Mouse (Mus musculus): ENCODE measurements around the gene Isl2.

Gene Isl2

DNA sequence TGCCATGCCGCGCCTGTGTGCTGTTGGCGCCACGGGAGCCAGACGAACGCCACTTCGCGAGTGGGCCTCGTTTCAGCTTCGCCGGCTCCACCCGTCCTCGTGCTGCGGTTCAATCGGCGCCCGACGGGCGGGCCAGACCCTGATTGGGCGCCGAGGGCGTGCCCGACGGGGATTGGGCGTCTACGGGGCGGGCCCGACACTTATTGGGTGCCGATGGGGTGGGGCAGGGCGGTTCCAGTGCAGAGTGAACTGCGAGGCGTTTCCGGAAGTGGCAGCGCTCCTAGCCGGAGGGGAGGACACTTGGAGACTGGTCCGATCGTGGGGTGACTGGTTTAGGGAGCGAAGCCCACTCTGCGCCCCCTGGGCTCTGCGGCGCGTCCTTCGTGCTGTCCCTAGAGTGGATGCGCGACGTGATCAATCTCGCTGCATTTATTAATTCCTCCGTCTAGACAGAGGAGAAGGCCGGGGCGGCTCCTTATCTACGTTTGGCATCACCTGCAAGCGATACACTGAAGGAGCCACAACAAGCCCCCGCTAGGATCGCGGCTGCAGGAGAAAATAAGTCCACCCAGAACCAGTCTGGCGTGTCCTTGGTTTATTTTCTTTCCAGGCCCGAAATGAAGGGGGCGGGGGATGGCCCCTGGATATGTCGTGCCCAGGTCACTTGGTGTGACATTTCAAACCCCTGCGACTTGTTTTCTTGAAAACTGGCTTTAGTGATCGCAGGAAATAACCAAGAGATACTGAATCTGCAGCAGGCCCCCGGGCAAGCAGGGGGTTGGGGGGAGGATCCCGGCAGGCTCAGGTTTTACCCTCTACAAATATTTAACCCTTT is 7.9 kb downstream of the Isl2 start:
- DNase-seq (ENCODE audit: low spot score), result no peak

DNA sequence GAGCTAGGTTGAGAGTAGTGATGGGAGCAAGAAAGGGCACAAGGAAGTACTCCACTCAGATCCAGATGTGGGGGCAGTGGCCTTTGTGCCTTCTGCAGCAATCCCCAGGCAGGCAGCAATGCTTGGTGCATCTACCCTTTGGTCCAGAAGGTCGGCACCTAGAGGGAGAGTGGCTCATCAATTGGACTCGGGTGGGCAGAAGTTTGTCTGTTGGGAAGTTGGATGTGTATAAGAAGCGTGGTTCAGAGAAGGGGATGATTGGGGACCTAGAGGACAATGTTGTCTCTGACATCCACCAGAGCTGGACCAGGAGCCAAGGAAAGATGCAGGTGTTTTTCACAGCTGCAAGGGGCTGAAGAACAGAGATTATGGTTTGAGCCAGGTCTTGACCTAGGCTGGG is 10.4 kb downstream of the Isl2 start:
- DNase-seq (ENCODE audit: low spot score), result no peak

DNA sequence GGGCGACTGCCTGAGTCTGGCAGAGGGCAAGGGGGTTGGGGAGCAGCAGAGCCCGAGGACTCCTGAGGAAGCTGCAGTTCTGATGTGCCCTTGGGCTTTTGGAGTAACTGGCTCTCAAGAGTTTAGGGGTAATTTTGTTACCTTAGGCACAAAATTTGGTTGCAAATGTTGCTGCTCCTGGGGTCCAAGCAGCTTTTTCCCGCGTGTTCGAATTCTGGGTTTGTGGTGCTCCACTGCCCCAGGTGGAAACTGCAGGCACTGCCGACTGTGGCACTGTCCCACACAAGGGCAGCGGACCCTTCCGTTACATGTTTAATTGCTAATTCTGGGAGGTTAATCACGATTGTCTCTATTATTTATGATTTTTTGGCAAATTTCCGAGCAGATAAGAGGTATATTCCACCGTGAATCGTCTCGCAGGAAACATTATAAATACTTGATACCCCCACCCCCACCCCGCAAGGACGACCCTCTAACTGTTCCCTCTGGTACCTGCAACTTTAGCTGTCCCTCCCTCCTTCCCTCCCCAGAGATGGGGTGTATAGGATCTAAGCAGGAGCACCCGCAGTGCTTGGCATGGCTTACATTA is 10.9 kb downstream of the Isl2 start:
- DNase-seq (ENCODE audit: low spot score), result no peak

DNA sequence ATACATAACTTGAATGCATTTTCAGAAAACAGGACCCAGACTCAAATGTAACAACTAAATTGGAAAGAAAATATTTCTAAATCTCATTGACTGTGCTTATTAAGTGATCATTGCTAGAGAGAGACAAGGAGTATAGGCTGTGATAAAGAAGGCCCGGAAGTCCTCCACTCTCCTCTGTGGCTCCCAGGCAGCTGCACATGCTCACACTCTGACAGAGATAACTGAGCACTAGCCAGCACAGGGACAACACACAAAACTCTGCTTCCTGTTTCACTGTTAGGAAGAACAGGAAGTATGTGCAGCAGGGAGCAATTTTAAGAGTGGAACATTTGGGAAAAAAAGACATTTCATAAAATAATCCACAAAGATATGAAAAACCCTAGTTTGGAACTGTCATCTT is 16.5 kb downstream of the Isl2 start:
- no peak for DNase-seq (ENCODE audit: low spot score)

DNA sequence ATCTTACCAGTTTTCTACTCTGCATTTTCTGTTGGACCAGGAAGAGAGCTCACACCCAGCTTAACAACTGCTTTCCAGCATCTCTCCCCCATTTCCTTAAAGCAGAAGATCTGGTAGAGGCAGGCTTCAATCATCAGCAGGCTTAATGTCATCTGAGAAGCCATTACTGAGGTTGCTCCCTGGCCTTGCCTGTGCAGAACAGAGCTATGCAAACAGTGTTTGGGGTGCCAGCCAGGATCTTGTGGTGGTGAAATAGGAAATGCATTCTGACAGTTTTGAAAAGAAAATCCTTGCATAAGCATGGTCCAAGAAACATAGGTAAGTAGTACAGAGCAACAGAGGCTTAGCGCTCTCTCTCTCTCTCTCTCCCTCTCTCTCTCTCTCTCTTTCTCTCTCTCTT is 22.5 kb downstream of the Isl2 start:
- no peak for DNase-seq (ENCODE audit: low spot score)

DNA sequence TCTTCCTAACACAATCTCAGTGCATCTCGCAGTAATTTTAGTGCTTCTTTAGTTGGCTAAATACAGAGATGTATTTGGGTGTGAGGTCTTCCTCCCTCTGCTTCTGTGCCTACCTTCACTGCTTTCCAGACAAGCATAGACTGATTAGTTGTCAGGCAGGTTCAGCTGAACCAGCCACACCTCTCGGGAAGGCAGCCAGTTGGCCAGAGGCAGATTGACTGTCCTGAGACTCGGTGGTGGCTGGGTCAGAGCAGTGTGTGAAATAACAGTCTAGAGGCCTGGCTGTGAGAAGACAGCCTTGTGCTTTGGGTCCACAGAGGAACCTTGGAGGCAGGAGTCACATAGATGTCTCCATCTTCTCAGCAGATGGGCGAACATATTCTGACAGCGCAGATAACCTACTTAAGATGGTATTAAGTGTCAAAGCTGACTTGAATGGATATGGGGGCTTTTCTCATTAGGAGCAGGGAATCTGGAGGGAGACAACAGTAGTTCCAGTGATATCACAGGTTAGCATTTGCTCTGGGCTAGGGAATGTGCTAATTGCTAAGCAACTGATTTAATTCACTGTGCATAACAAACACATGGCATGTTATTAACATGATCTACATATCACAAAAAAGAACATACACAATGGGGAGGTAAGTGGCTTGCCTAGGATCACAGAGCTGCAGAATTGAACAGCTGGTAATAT is 30.1 kb downstream of the Isl2 start:
- DNase-seq (ENCODE audit: low spot score), result no peak

DNA sequence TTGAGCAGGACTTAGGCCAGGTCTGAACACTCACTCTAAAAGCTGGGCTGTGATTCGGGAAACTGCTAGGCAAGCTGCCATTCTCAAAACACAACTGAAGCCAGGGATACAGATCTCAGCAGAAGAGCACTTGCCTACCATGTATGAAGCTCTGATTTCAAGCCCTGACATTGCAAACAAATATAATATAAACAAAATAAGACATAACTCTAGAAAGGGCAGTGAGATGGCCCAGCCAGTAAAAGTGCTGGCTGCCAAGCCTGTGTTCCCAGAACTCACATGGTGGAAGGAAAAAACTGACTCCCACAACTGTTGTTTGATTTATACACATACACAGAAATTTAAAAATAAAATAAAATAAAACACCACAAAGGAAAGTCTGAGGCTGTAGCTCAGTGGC is 32.6 kb downstream of the Isl2 start:
- DNase-seq (ENCODE audit: low spot score), result no peak

DNA sequence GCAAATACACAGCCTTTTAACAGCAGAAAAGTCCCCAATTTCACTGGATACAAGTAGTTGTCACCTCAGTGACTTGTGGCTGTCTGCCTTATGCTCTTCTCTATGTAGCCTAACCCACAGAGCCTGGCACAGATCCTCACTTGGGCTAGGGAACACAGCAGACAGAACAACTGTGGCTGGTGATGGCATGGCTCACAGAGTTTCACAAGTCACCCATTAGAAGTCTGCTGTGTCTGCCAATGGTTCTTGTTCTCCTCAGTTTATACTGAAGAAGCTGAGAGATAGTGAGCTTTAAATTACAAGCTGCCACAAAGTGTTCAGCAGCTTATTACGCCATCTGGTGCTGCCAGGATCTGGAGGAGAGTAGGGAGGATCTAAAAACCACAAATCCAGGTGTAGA is 38.1 kb downstream of the Isl2 start:
- peak; percentile 12 for DNase-seq (ENCODE audit: low spot score)

DNA sequence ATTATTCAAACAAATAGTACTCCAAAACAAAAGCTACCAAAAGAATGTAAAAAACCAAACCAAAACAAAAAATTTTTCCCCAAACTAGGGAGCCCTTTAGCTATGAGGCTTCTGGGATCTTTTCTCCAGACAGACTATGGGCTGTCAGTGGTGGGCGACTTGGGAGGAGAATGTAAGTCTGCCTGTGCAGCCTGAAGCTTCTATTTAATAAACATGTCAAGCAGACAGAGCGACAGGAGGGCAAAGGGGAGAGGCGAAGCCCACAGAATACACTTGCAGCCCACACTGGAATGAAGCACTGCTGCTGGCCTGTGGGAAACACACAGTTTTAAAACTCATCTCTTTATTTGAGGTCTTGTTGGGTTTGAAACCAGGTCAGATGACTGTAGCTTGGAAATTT is 42.9 kb downstream of the Isl2 start:
- DNase-seq (ENCODE audit: low spot score), result no peak

DNA sequence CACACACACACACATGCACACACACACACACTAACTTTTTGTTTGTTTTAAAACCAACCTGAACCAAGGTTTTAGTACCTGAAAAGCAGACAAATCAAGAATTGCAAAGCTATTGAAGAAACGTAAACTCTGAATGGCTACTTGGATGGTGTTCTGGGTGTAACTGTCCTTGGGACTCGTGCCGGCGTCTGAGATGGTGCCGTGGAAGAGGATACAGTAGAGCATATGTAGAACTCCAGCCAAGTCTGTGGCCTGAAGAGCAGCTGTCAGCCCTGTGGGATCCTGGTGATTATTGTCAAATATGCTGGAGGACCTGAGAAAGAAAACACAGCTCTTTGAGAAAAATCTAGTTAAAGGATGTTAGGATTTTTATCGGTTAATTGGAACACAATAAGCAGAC is 47.7 kb downstream of the Isl2 start:
- DNase-seq (ENCODE audit: low spot score), result no peak
